Comparison of ENCODE assay signal across 7 mouse cellular contexts in the genomic region with DNA sequence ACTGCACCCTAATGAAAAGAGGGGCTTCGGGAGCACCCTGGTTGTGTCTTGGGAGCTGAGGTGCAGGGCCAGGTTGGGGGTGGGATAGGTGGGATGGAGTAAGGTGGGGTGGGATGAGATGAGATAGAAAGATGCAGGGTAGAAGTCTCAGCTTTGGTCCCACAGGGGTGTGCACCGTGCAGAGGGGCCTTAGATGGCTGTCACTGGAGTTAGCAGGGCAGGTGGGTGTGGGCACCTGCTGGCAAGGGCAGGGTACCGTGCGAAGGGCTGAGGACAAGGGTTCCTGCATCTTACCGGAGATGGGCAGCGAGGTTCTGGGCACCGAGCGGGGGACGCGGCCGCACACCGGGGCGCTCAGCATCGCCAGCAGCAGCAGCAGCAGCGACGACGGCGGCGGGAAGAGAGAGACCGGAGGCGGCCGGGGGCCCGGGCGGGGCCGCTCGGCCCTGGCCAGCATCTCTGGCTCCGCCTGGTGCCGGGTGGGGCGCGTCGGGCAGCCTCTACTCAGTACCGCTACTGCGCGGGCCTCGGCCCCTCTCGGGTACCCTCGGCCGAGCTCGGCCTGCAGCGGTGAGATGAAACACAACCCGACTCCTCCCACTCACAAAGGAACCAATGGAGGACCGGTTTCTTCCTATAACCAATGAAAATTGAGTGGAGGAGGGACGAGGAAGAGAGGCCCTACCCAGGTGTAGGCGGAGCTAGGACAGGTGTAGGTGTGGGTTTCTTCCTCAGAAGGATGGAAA. TPM values are rescaled to one million over a fixed set of nuclear protein-coding genes. Genes with fewer than 3 reads are reported as not detected.
DNase-seq lines count a peak whose midpoint lies in the region; ATAC-seq lines count a peak whose summit lies in the region.

A gene (minus strand): TSS at position 603 of the 746 bp plus-strand sequence.

- H3K36me3 ChIP-seq in intestine, embryonic 16.5 days (ENCODE audit: control insufficient read depth, insufficient read depth, low read length), result no peaks in the 10 kb centered on the region
- no peaks in the 10 kb centered on the region for H3K36me3 ChIP-seq in megakaryocyte, embryonic 14.5 days (replicated peaks; ENCODE audit: low read length)

- H3K4me3 ChIP-seq in intestine, embryonic 16.5 days (ENCODE audit: low read length), result peak within 1 kb of the TSS; percentile 55
- H3K4me3 ChIP-seq in megakaryocyte, embryonic 14.5 days (replicated peaks), result peak within 1 kb of the TSS; percentile 82

- peak; percentile 19 for DNase-seq in adrenal gland, adult 8-10 months
- peak; percentile 94 for DNase-seq in cerebellum, adult 9-11 months
- DNase-seq in left cerebral cortex, postnatal 10 days (ENCODE audit: extremely low spot score in 1 of 2, low spot score in 2 of 2), result peak; percentile 78 to 79
- DNase-seq in right cerebral cortex, postnatal 36 days (ENCODE audit: low spot score in 2 of 2), result peak; percentile 73 to 82

- peak within 1 kb of the TSS; percentile 65 for H3K9ac ChIP-seq in intestine, embryonic 16.5 days (ENCODE audit: low read depth, low read length)

- no peaks in the 10 kb centered on the region for H3K27me3 ChIP-seq in intestine, embryonic 16.5 days (replicated peaks; ENCODE audit: control insufficient read depth, insufficient read depth, low read length)
- H3K27me3 ChIP-seq in megakaryocyte, embryonic 14.5 days (replicated peaks), result peaks cover 56% of the 10 kb centered on the region

- intact Hi-C loops in left cerebral cortex, postnatal 10 days (cut with DNase I), result no loop called here

- no peak within 1 kb of the TSS for H3K27ac ChIP-seq in intestine, embryonic 16.5 days (ENCODE audit: low read length)

- peaks cover 5% of the 10 kb centered on the region for H3K4me1 ChIP-seq in intestine, embryonic 16.5 days (ENCODE audit: control insufficient read depth, insufficient read depth, low read length)
- peaks cover 15% of the 10 kb centered on the region for H3K4me1 ChIP-seq in megakaryocyte, embryonic 14.5 days

- peak; percentile 99 for ATAC-seq in frontal cortex, adult (ENCODE audit: low TSS enrichment)
- ATAC-seq in intestine, embryonic 16.5 days, result peak; percentile 95

- no peaks in the 10 kb centered on the region for H3K9me3 ChIP-seq in intestine, embryonic 16.5 days (ENCODE audit: control insufficient read depth, low read length)
- peaks cover 7% of the 10 kb centered on the region; the same call in 1 of the 2 replicates for H3K9me3 ChIP-seq in megakaryocyte, embryonic 14.5 days

- peak within 1 kb of the TSS; percentile 84 for H3K4me2 ChIP-seq in intestine, embryonic 16.5 days (ENCODE audit: low read depth, low read length)

- 3% methylated on average over 37 of the region's 44 CpGs for WGBS in intestine, embryonic 16.5 days

RNA-seq across cellular contexts. Expression of the gene that starts here (rescaled TPM):
- total RNA-seq in adrenal gland, adult 8-10 months (2022), result 1 to 10 TPM in 3 of 4 experiments, under 1 TPM in 1; 0.96 to 2.5 (median 1.4) TPM
- 1.2 and 1.5 TPM in 2 replicates for polyA plus RNA-seq in intestine, embryonic 16.5 days (2015; fragmentation: Nextera tagmentation; extraction: Ambion mirVana)
- 10 to 100 TPM; 45.5 to 47.5 TPM for total RNA-seq in left cerebral cortex, postnatal 10 days (2021)
- polyA plus RNA-seq in megakaryocyte, embryonic 14.5 days (2012; ENCODE audit: insufficient read depth, low replicate concordance), result not detected in 2 replicates

Comparison
In these comparisons a context has a peak if more than half of its experiments do, and no peak if none do; other contexts are left out.
1. RNA of the gene that starts here (total RNA-seq): 45.5 to 47.5 TPM in left cerebral cortex, postnatal 10 days; 0.96 to 2.5 TPM in adrenal gland, adult 8-10 months; every median in the first group is over 10 times any median in the second.
2. DNase-seq: peak in every context shown above with its lines; median percentile 94 in cerebellum, adult 9-11 months; 78 in left cerebral cortex, postnatal 10 days; 78 in right cerebral cortex, postnatal 36 days; 19 in adrenal gland, adult 8-10 months.